Comparison of ENCODE assay signal across 8 mouse cellular contexts in genomic region chr5:147895436-147896198, GRCm38 (mm10). TPM values are rescaled to one million over a fixed set of nuclear protein-coding genes. Genes with fewer than 3 reads are reported as not detected.
DNase-seq lines count a peak whose midpoint lies in the region; ATAC-seq and TF ChIP-seq lines count a peak whose summit lies in the region.

No protein-coding gene starts in this region.

- H3K27me3 ChIP-seq in lung, embryonic 14.5 days (ENCODE audit: insufficient read depth, low read length) = no peaks in the 10 kb centered on the region
- no peaks in the 10 kb centered on the region for H3K27me3 ChIP-seq in hindbrain, embryonic 11.5 days (ENCODE audit: control insufficient read depth, insufficient read depth, low read length)
- peaks cover 14% of the 10 kb centered on the region for H3K27me3 ChIP-seq in megakaryocyte, embryonic 14.5 days (replicated peaks)

- no peaks in the 10 kb centered on the region for H3K36me3 ChIP-seq in lung, embryonic 14.5 days (ENCODE audit: insufficient read depth)
- no peaks in the 10 kb centered on the region for H3K36me3 ChIP-seq in hindbrain, embryonic 11.5 days (ENCODE audit: control insufficient read depth, insufficient read depth, low read length)
- H3K36me3 ChIP-seq in megakaryocyte, embryonic 14.5 days (replicated peaks; ENCODE audit: low read length) = peaks cover 16% of the 10 kb centered on the region

- TF ChIP-seq POLR2A in lung, adult 2 months (IDR thresholded peaks at IDR 0.05; ENCODE audit: borderline replicate concordance, extremely low read depth, low read depth, low read length) = no peak

- no peaks in the 10 kb centered on the region for H3K9me3 ChIP-seq in lung, embryonic 14.5 days (ENCODE audit: low read depth, low read length)
- no peaks in the 10 kb centered on the region for H3K9me3 ChIP-seq in hindbrain, embryonic 11.5 days (ENCODE audit: control insufficient read depth, low read length)
- H3K9me3 ChIP-seq in megakaryocyte, embryonic 14.5 days = no peaks in the 10 kb centered on the region

- TF ChIP-seq CTCF in lung, embryonic 14.5 days (IDR thresholded peaks at IDR 0.05; ENCODE audit: low read depth) = no peak
- no peak for TF ChIP-seq CTCF in lung, adult 2 months (IDR thresholded peaks at IDR 0.05; ENCODE audit: insufficient read depth, low read length)

- ATAC-seq in lung, embryonic 14.5 days (ENCODE audit: insufficient read depth) = no peak
- peak; percentile 39 for ATAC-seq in common myeloid progenitor, adult 5-6 weeks (replicated peaks; ENCODE audit: low read depth, poor library complexity, severe bottlenecking)
- no peak for ATAC-seq in hindbrain, embryonic 11.5 days (ENCODE audit: low FRiP score)

- peak overlapping the region; percentile 62 for H3K4me3 ChIP-seq in lung, embryonic 14.5 days (ENCODE audit: low read depth, low read length)
- H3K4me3 ChIP-seq in hindbrain, embryonic 11.5 days (ENCODE audit: low read depth, low read length) = peak overlapping the region; percentile 55
- H3K4me3 ChIP-seq in megakaryocyte, embryonic 14.5 days (replicated peaks) = peak overlapping the region; percentile 94
- H3K4me3 ChIP-seq in lung, adult 2 months (replicated peaks; ENCODE audit: extremely low read depth, low read depth, low read length) = no peak overlapping the region

- no peak for DNase-seq in lung, embryonic 14.5 days
- no peak for DNase-seq in lung, postnatal 4 days
- peak; percentile 20 for DNase-seq in hindbrain, embryonic 11.5 days (ENCODE audit: low spot score)
- DNase-seq in spleen, postnatal 36 days (ENCODE audit: low spot score in 2 of 2) = peak; percentile 58 to 61
- no peak for DNase-seq in adrenal gland, postnatal 14 days
- no peak for DNase-seq in lung, adult 2 months

- peak overlapping the region; percentile 87 for H3K4me2 ChIP-seq in lung, embryonic 14.5 days
- H3K4me2 ChIP-seq in hindbrain, embryonic 11.5 days (replicated peaks; ENCODE audit: low read depth, low read length) = peak overlapping the region; percentile 65

- H3K27ac ChIP-seq in lung, embryonic 14.5 days (ENCODE audit: low read depth) = no peak overlapping the region
- H3K27ac ChIP-seq in hindbrain, embryonic 11.5 days (ENCODE audit: low read depth, low read length) = no peak overlapping the region

- WGBS in lung, embryonic 14.5 days = 20% methylated on average over 16 of the region's 16 CpGs
- 26% methylated on average over 16 of the region's 16 CpGs for WGBS in hindbrain, embryonic 11.5 days
- 35% methylated on average over 16 of the region's 16 CpGs for WGBS in lung, adult 2 months

- H3K4me1 ChIP-seq in lung, embryonic 14.5 days (ENCODE audit: insufficient read depth) = peaks cover 2% of the 10 kb centered on the region; the same call in 1 of the 2 replicates
- H3K4me1 ChIP-seq in hindbrain, embryonic 11.5 days (replicated peaks; ENCODE audit: control insufficient read depth, insufficient read depth, low read length) = no peaks in the 10 kb centered on the region; the same call in 1 of the 2 replicates
- H3K4me1 ChIP-seq in megakaryocyte, embryonic 14.5 days = peaks cover 44% of the 10 kb centered on the region
- peaks cover 3% of the 10 kb centered on the region for H3K4me1 ChIP-seq in lung, adult 2 months (ENCODE audit: control insufficient read depth, insufficient read depth, low read length)

- H3K9ac ChIP-seq in lung, embryonic 14.5 days = no peak overlapping the region
- H3K9ac ChIP-seq in hindbrain, embryonic 11.5 days (ENCODE audit: low read depth, low read length) = no peak overlapping the region

RNA-seq across cellular contexts. Expression of gene Slc46a3, which starts 1.0 kb away (rescaled TPM):
- 3.3 and 4.3 TPM in 2 replicates for polyA plus RNA-seq in lung, embryonic 14.5 days (2014; fragmentation: Nextera tagmentation; extraction: Ambion mirVana)
- total RNA-seq in common myeloid progenitor, adult 5-6 weeks (2017) = 3.7 and 5.5 TPM in 2 replicates
- polyA plus RNA-seq in hindbrain, embryonic 11.5 days (2014; fragmentation: Nextera tagmentation; extraction: Ambion mirVana) = 3.9 and 4.1 TPM in 2 replicates
- 1.4 and 4.4 TPM in 2 replicates for polyA plus RNA-seq in megakaryocyte, embryonic 14.5 days (2012; ENCODE audit: insufficient read depth, low replicate concordance)
- 10.0 and 11.2 TPM in 2 replicates for total RNA-seq in adrenal gland, postnatal 14 days (2021)
- 41.4 and 46.5 TPM in 2 replicates for polyA plus RNA-seq in lung, adult 2 months (2012; rRNA removed)

RNA-seq across cellular contexts. Expression of gene Pomp, which starts 35.4 kb away (rescaled TPM):
- polyA plus RNA-seq in lung, embryonic 14.5 days (2014; fragmentation: Nextera tagmentation; extraction: Ambion mirVana) = 506 and 511 TPM in 2 replicates
- total RNA-seq in common myeloid progenitor, adult 5-6 weeks (2017) = 128 and 182 TPM in 2 replicates
- 542 and 546 TPM in 2 replicates for polyA plus RNA-seq in hindbrain, embryonic 11.5 days (2014; fragmentation: Nextera tagmentation; extraction: Ambion mirVana)
- polyA plus RNA-seq in megakaryocyte, embryonic 14.5 days (2012; ENCODE audit: insufficient read depth, low replicate concordance) = 2.6 and 32.9 TPM in 2 replicates
- 161 and 178 TPM in 2 replicates for total RNA-seq in adrenal gland, postnatal 14 days (2021)
- 33.9 and 47.1 TPM in 2 replicates for polyA plus RNA-seq in lung, adult 2 months (2012; rRNA removed)

Comparison
In these comparisons a context has a peak if more than half of its experiments do, and no peak if none do; other contexts are left out.
1. RNA of gene Pomp, which starts 35.4 kb away (polyA plus RNA-seq): 542 to 546 TPM in hindbrain, embryonic 11.5 days and 506 to 511 TPM in lung, embryonic 14.5 days; 33.9 to 47.1 TPM in lung, adult 2 months and 2.6 to 32.9 TPM in megakaryocyte, embryonic 14.5 days; every median in the first group is over 10 times any median in the second.
2. DNase-seq: peak in hindbrain, embryonic 11.5 days (single experiment) and spleen, postnatal 36 days (2 of 2); none in lung, embryonic 14.5 days (single experiment), lung, postnatal 4 days (0 of 2), adrenal gland, postnatal 14 days (single experiment) and lung, adult 2 months (single experiment).